Mouse (Mus musculus) embryonic facial prominence, embryonic 12.5 days (tissue): ENCODE measurements around the gene Amot. TPM values are rescaled to one million over a fixed set of nuclear protein-coding genes. Genes with fewer than 3 reads are reported as not detected.

Experiments used
- ATAC-seq: fragments of 200-750 bp; cut with Nextera tagmentation; 2 replicates; pipeline ENCODE4 v1.8.0; 2017; ENCODE audit not compliant: insufficient number of reproducible peaks, insufficient read depth, low FRiP score, low TSS enrichment
- H3K27ac ChIP-seq: fragments of 300-500 bp; sonication (generic); 2 replicates; pipeline ENCODE4 v1.5.1; 2016; ENCODE audit warnings: mild to moderate bottlenecking
- H3K27me3 ChIP-seq: fragments of 300-500 bp; sonication (generic); 2 replicates; pipeline ENCODE4 v1.6.1; 2016; ENCODE audit warnings: mild to moderate bottlenecking, moderate library complexity
- H3K36me3 ChIP-seq: fragments of 300-500 bp; sonication (generic); 2 replicates; pipeline ENCODE4 v1.6.1; 2016; ENCODE audit warnings: mild to moderate bottlenecking
- H3K4me1 ChIP-seq: fragments of 300-500 bp; sonication (generic); 2 replicates; pipeline ENCODE4 v1.6.1; 2016
- H3K4me2 ChIP-seq: fragments of 300-500 bp; sonication (generic); replicated peaks from 2 replicates; pipeline ENCODE4 v1.6.1; 2016; ENCODE audit warnings: mild to moderate bottlenecking, moderate library complexity
- H3K4me3 ChIP-seq: fragments of 300-500 bp; sonication (generic); 2 replicates; pipeline ENCODE4 v1.5.1; 2016; ENCODE audit warnings: mild to moderate bottlenecking
- H3K9ac ChIP-seq: fragments of 300-500 bp; sonication (generic); 2 replicates; pipeline ENCODE4 v1.6.1; 2016; ENCODE audit warnings: mild to moderate bottlenecking, moderate library complexity
- H3K9me3 ChIP-seq: fragments of 300-500 bp; sonication (generic); 2 replicates; pipeline ENCODE4 v1.6.1; 2016; ENCODE audit warnings: mild to moderate bottlenecking, moderate library complexity
- WGBS: fragments of 180-500 bp; shearing (Covaris S2); methylation state at CpG from one replicate; pipeline ENCODE4 v1.1.7; 2016; 5-methylcytosine and 5-hydroxymethylcytosine counted together
- polyA plus RNA-seq: library from polyadenylated mRNA; unstranded; fragments of >200 nt; fragmentation: Nextera tagmentation; extraction: Ambion mirVana; gene quantifications from 2 replicates; pipeline ENCODE4 v1.2.1, GENCODE M21; 2016

Amot gene
- polyA plus RNA-seq, 1 experiment from 2014 or later, result 59.2 TPM

- Histone ChIP-seq H3K4me3 (no peak overlapping the region), H3K4me1 (no peaks in the 10 kb centered on the region), H3K27me3 (no peaks in the 10 kb centered on the region), H3K27ac (no peak overlapping the region), H3K9me3 (no peaks in the 10 kb centered on the region), H3K4me2 (no peak overlapping the region), H3K36me3 (peaks cover 11% of the 10 kb centered on the region; the same call in 1 of the 2 replicates), H3K9ac (no peak overlapping the region)
- no peak for ATAC-seq
- WGBS, result 66% methylated on average over 3 of the region's 3 CpGs
These were observed 27.2 kb downstream of the Amot start for GRCm38 (mm10) chrX:145477725-145478194.

- no peak for ATAC-seq
- H3K4me3 ChIP-seq, result no peak overlapping the region
- no peak overlapping the region for H3K27ac ChIP-seq
- H3K27me3 ChIP-seq, result no peaks in the 10 kb centered on the region
- no peak overlapping the region for H3K4me2 ChIP-seq
- 64% methylated on average over 5 of the region's 5 CpGs for WGBS
- H3K9ac ChIP-seq, result no peak overlapping the region
- no peaks in the 10 kb centered on the region for H3K9me3 ChIP-seq
- H3K36me3 ChIP-seq, result peaks cover 11% of the 10 kb centered on the region; the same call in 1 of the 2 replicates
- H3K4me1 ChIP-seq, result no peaks in the 10 kb centered on the region
These were observed 27.8 kb downstream of the Amot start for GRCm38 (mm10) chrX:145477003-145477724.

- Histone ChIP-seq H3K9me3 (no peaks in the 10 kb centered on the region), H3K4me3 (no peak overlapping the region), H3K9ac (no peak overlapping the region), H3K4me2 (no peak overlapping the region), H3K27me3 (no peaks in the 10 kb centered on the region; the same call in 1 of the 2 replicates), H3K27ac (no peak overlapping the region), H3K36me3 (no peaks in the 10 kb centered on the region), H3K4me1 (no peaks in the 10 kb centered on the region)
- 85% methylated on average over 6 of the region's 6 CpGs for WGBS
- ATAC-seq, result no peak
These were observed 36.7 kb downstream of the Amot start for GRCm38 (mm10) chrX:145468264-145468663.

- Histone ChIP-seq H3K4me3 (no peak overlapping the region), H3K27me3 (no peaks in the 10 kb centered on the region), H3K36me3 (0 out of 2 replicates have a peak, but pooled peaks cover 3% of the 10 kb centered on the region), H3K9me3 (no peaks in the 10 kb centered on the region), H3K4me2 (no peak overlapping the region), H3K4me1 (no peaks in the 10 kb centered on the region), H3K9ac (no peak overlapping the region), H3K27ac (no peak overlapping the region)
- WGBS, result 76% methylated on average over 2 of the region's 2 CpGs
- ATAC-seq, result no peak
These were observed 41.5 kb downstream of the Amot start for GRCm38 (mm10) chrX:145463524-145463923.

DNA sequence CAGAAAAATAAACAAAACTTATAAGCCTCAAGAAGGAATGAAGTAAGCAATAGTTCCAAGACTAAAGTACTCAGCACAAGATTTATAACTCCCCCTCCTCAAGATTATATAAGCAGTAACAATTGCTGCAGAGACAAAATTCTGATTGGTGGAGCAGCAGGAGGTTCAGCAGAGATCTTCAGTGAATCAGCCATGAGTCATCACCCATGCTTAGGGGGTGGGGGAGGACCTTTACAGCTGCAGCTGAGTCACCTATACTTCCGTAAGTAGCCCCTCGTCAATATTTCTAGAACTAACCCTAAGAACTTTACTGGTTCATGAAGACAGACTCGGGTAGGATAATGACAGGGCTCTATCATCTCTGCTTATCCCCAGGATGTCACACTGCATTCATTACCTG lies 43.6 kb downstream of the Amot start:
- 91% methylated on average over 3 of the region's 3 CpGs for whole genome bisulfite sequencing
- Histone ChIP-seq H3K4me1 (no peaks in the 10 kb centered on the region), H3K4me2 (no peak overlapping the region), H3K9ac (no peak overlapping the region), H3K27me3 (no peaks in the 10 kb centered on the region), H3K9me3 (no peaks in the 10 kb centered on the region), H3K4me3 (no peak overlapping the region), H3K36me3 (0 out of 2 replicates have a peak, but pooled peaks cover 3% of the 10 kb centered on the region), H3K27ac (no peak overlapping the region)
- ATAC-seq, result no peak

- ATAC-seq, result no peak
- Histone ChIP-seq H3K27me3 (no peaks in the 10 kb centered on the region), H3K4me1 (no peaks in the 10 kb centered on the region), H3K9ac (no peak overlapping the region), H3K4me3 (no peak overlapping the region), H3K36me3 (0 out of 2 replicates have a peak, but pooled peaks cover 3% of the 10 kb centered on the region), H3K9me3 (no peaks in the 10 kb centered on the region), H3K27ac (no peak overlapping the region), H3K4me2 (no peak overlapping the region)
- WGBS, result 91% methylated on average over 4 of the region's 4 CpGs
These were observed 48.7 kb downstream of the Amot start for GRCm38 (mm10) chrX:145456251-145456650.

GRCm38 (mm10) chrX:145455629-145456028 lies 49.4 kb downstream of the Amot start:
- H3K4me2 ChIP-seq, result no peak overlapping the region
- no peak overlapping the region for H3K4me3 ChIP-seq
- H3K4me1 ChIP-seq, result no peaks in the 10 kb centered on the region
- peaks cover 7% of the 10 kb centered on the region for H3K36me3 ChIP-seq
- peaks cover 4% of the 10 kb centered on the region; the same call in 1 of the 2 replicates for H3K27me3 ChIP-seq
- ATAC-seq, result no peak
- H3K9ac ChIP-seq, result no peak overlapping the region
- no peak overlapping the region for H3K27ac ChIP-seq
- H3K9me3 ChIP-seq, result no peaks in the 10 kb centered on the region
- WGBS, result 90% methylated on average over 6 of the region's 6 CpGs

DNA sequence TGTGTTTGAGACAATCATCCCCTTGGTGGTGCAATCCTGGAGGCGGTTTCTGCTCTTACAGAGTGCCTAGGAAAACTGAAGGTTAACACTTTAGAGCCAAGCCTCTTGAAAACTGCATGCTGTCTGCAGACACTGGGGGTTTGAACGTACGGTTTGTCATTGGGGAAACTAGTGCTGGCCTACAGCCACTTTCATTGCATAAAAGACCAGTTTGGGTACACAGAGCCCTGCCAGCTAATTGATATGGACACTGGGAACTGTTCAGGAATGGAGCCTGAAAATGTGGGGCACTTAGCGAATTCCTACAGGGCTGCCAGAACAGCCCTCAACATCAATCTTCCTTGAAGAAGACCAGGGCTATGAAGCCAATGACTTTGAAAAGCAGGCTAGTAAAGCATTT lies 50.2 kb downstream of the Amot start:
- H3K4me3 ChIP-seq, result no peak overlapping the region
- peaks cover 7% of the 10 kb centered on the region for H3K36me3 ChIP-seq
- no peak for ATAC-seq
- no peaks in the 10 kb centered on the region for H3K9me3 ChIP-seq
- 86% methylated on average over 4 of the region's 4 CpGs for WGBS
- H3K9ac ChIP-seq, result no peak overlapping the region
- no peak overlapping the region for H3K4me2 ChIP-seq
- no peak overlapping the region for H3K27ac ChIP-seq
- peaks cover 6% of the 10 kb centered on the region; the same call in 1 of the 2 replicates for H3K27me3 ChIP-seq
- H3K4me1 ChIP-seq, result no peaks in the 10 kb centered on the region

GRCm38 (mm10) chrX:145441526-145441925 lies 63.5 kb downstream of the Amot start:
- Histone ChIP-seq H3K9ac (no peak overlapping the region), H3K4me3 (no peak overlapping the region), H3K27ac (no peak overlapping the region), H3K4me2 (no peak overlapping the region), H3K36me3 (no peaks in the 10 kb centered on the region), H3K4me1 (no peaks in the 10 kb centered on the region), H3K27me3 (no peaks in the 10 kb centered on the region), H3K9me3 (no peaks in the 10 kb centered on the region)
- ATAC-seq, result no peak
- WGBS, result 91% methylated on average over 2 of the region's 2 CpGs

DNA sequence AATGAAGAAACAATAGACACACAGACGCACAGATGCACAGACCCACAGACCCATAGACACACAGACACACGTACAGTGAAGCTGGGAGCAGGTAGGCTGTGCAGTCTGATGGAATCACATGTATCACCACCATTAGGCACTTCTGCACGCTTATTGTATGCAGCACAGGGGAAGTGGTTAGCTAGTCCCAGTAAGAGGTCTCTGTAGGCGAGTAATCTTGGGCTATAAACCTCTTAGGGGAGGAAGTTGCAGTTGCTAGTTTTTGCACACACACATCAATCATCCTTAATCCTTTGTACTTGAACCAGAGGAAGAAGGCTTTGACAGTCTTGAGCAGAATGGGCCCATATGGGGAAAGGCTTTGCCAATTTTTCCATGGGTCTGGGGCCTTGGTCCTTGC lies 71.3 kb downstream of the Amot start:
- ATAC-seq, result no peak

GRCm38 (mm10) chrX:145430836-145431570 lies 74.0 kb downstream of the Amot start:
- Histone ChIP-seq H3K4me1 (no peaks in the 10 kb centered on the region), H3K4me3 (no peak overlapping the region), H3K4me2 (no peak overlapping the region), H3K27ac (peak overlapping the region; percentile 41; the same call in 1 of the 2 replicates), H3K27me3 (no peaks in the 10 kb centered on the region), H3K9ac (no peak overlapping the region), H3K9me3 (no peaks in the 10 kb centered on the region), H3K36me3 (no peaks in the 10 kb centered on the region)
- no peak for ATAC-seq
- 38% methylated on average over 5 of the region's 5 CpGs for WGBS

More for the DNA sequence above, 71.3 kb downstream of the Amot start:
- Histone ChIP-seq H3K36me3 (no peaks in the 10 kb centered on the region), H3K4me2 (no peak overlapping the region), H3K4me3 (no peak overlapping the region), H3K9ac (no peak overlapping the region), H3K4me1 (no peaks in the 10 kb centered on the region), H3K27me3 (no peaks in the 10 kb centered on the region), H3K27ac (no peak overlapping the region), H3K9me3 (no peaks in the 10 kb centered on the region)
- 76% methylated on average over 4 of the region's 4 CpGs for WGBS

DNA sequence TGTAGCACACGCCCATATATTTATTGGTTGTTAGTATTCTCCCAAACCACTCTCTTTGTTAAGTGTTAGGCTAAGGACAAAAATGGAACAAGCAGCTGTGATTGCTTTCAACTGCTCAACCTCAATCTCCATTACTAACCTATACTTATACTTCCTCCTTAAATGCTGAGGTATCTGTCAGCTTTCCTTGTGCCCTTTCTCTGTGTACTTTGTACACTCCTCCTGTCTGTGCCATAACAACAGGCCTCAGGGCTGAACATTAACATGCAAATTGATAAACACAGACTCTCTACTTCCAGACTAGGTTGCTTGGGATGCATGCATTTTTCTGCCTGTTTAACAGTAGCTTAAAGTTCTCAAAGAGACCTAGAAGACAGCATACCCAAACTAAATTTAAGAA lies 76.2 kb downstream of the Amot start:
- H3K27me3 ChIP-seq, result no peaks in the 10 kb centered on the region
- WGBS, result 67% methylated on average over 1 of the region's 1 CpGs
- H3K9me3 ChIP-seq, result no peaks in the 10 kb centered on the region
- H3K36me3 ChIP-seq, result no peaks in the 10 kb centered on the region
- no peak overlapping the region for H3K9ac ChIP-seq
- H3K4me1 ChIP-seq, result no peaks in the 10 kb centered on the region
- no peak overlapping the region for H3K27ac ChIP-seq
- no peak overlapping the region for H3K4me3 ChIP-seq
- no peak overlapping the region for H3K4me2 ChIP-seq
- no peak for ATAC-seq
